Mouse (Mus musculus) bone marrow, adult 2 months (tissue): ENCODE data around the gene Gsdmc3.
"Not testable (repeated sequence)": the region's sequence is repeated elsewhere in the genome, so short reads cannot be mapped to it uniquely, and the experiment has no call there.

Source experiments
- CTCF ChIP-seq: fragments of 200-500 bp; IDR thresholded peaks from 2 replicates; pipeline ENCODE4 v1.5.1; 2011; ENCODE audit warnings: low read length, control low read depth; ENCODE audit not compliant: control insufficient read depth, insufficient read depth
- POLR2A ChIP-seq: fragments of 200-500 bp; IDR thresholded peaks from 2 replicates; pipeline ENCODE4 v1.6.1; 2011; ENCODE audit warnings: low read depth, mild to moderate bottlenecking, control low read depth, low read length, borderline replicate concordance; ENCODE audit not compliant: control insufficient read depth

DNA sequence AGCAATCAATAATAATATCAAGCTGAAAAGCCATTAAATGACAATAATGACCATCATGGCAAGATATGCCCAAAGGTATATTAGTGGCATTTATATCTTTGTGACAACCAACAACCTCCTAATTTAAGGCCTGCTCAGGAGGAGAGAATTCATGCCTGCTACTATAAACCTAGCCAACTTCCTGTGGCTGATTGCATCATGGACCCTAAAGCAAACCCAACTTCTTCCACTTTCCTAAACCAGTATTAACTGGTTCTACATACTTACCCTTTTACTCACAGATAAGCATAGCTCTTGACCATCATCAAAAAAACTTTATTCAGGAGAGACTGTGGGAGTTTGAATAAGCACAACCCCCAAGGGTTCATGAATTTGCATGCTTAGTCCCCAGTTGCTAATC is 2.2 kb downstream of the Gsdmc3 start:
- not testable (repeated sequence) for TF ChIP-seq CTCF, POLR2A
